Mouse (Mus musculus) v-Abl transformed pro-B cells (cell line): ENCODE data around the gene Gpha2.

Experiments used
- in situ Hi-C, 2 experiments: fragments of 400-800 bp; cut with MboI; formaldehyde crosslinking; loops; one replicate each; pipeline ENCODE4 v1.15.1; 2025; ENCODE audit not compliant: unreplicated experiment in 2 of 2

Gene Gpha2

GRCm38 (mm10) chr19:6226135-6226534 lies at the start of gene Gpha2:
TSS of gene Gpha2 (plus strand) at chr19:6226380.
- in situ Hi-C loops: no loop called here

- in situ Hi-C loops: no loop called here
Measured at GRCm38 (mm10) chr19:6178775-6179174, 47.4 kb upstream of the Gpha2 start.

GRCm38 (mm10) chr19:6181629-6182028 lies 44.6 kb upstream of the Gpha2 start:
- in situ Hi-C loops: no loop called here

- in situ Hi-C loops: no loop called here
Measured at GRCm38 (mm10) chr19:6182534-6182933, 43.6 kb upstream of the Gpha2 start.

- in situ Hi-C loops: no loop called here
Measured at GRCm38 (mm10) chr19:6184131-6184530, 42.0 kb upstream of the Gpha2 start, which contains the start of gene Majin. TSS of gene Majin (plus strand) at chr19:6184388.

GRCm38 (mm10) chr19:6204265-6204664 lies 21.9 kb upstream of the Gpha2 start:
- in situ Hi-C loops: no loop called here

- in situ Hi-C loops: no loop called here
Measured at GRCm38 (mm10) chr19:6206716-6207115, 19.5 kb upstream of the Gpha2 start.

- in situ Hi-C loops: no loop called here
Measured at GRCm38 (mm10) chr19:6216046-6216705, 10.0 kb upstream of the Gpha2 start.

GRCm38 (mm10) chr19:6218606-6219005 lies 7.6 kb upstream of the Gpha2 start:
- in situ Hi-C loops: no loop called here

GRCm38 (mm10) chr19:6226763-6227162 lies 583 bp downstream of the Gpha2 start:
- in situ Hi-C loops: no loop called here

GRCm38 (mm10) chr19:6227864-6228263 lies 1.7 kb downstream of the Gpha2 start:
- in situ Hi-C loops: no loop called here

- in situ Hi-C loops: loop anchor here (5.0 kb wide), 1 partner anchor 88 kb away; the partner anchor contains the start of genes Arl2 (in 2 of the 2) and Batf2 (in 2 of the 2)
Measured at GRCm38 (mm10) chr19:6230411-6230810, 4.2 kb downstream of the Gpha2 start.

GRCm38 (mm10) chr19:6231036-6231435 lies 4.9 kb downstream of the Gpha2 start:
- in situ Hi-C loops: loop anchor here (5.0 kb wide), 1 partner anchor 89 kb away; the partner anchor contains the start of genes Arl2 (in 2 of the 2) and Batf2 (in 2 of the 2)

- in situ Hi-C loops: loop anchor here (5.0 kb wide), 1 partner anchor 91 kb away; the partner anchor contains the start of genes Arl2 (in 2 of the 2) and Batf2 (in 2 of the 2)
Measured at GRCm38 (mm10) chr19:6233647-6234046, 7.5 kb downstream of the Gpha2 start.

- in situ Hi-C loops: loop anchor here (5.0 kb wide), 1 partner anchor 92 kb away; the partner anchor contains the start of genes Arl2 (in 2 of the 2) and Batf2 (in 2 of the 2)
Measured at GRCm38 (mm10) chr19:6234337-6235083, 8.3 kb downstream of the Gpha2 start.

GRCm38 (mm10) chr19:6235084-6236052 lies 9.2 kb downstream of the Gpha2 start, which contains the start of gene Ppp2r5b:
TSS of gene Ppp2r5b (minus strand) at chr19:6235872.
- in situ Hi-C loops: no loop called here

GRCm38 (mm10) chr19:6236053-6236441 lies 9.9 kb downstream of the Gpha2 start:
- in situ Hi-C loops: no loop called here

GRCm38 (mm10) chr19:6236842-6237241 lies 10.7 kb downstream of the Gpha2 start:
- in situ Hi-C loops: no loop called here

GRCm38 (mm10) chr19:6238740-6239139 lies 12.6 kb downstream of the Gpha2 start:
- in situ Hi-C loops: no loop called here

- in situ Hi-C loops: no loop called here
Measured at GRCm38 (mm10) chr19:6240136-6240535, 14.0 kb downstream of the Gpha2 start.
